Mouse (Mus musculus): ENCODE measurements at regions not wholly inside any gene's neighbourhood (a gene's known extent, or its start where the extent isn't known, plus 50 kb on each side); places are given as distances from the start of the nearest gene placed in this dataset.

- Histone ChIP-seq H3K27me3 (ENCODE audit: control insufficient read depth, insufficient read depth, low read length) (no peaks in the 10 kb centered on the region), H3K36me3 (ENCODE audit: control insufficient read depth, insufficient read depth, low read length) (no peaks in the 10 kb centered on the region), H3K4me1 (replicated peaks; ENCODE audit: control insufficient read depth, insufficient read depth, low read length) (no peaks in the 10 kb centered on the region), H3K4me3 (ENCODE audit: control insufficient read depth, insufficient read depth, low read length) (no peak overlapping the region), H3K27ac (ENCODE audit: control insufficient read depth, insufficient read depth, low read length) (no peak overlapping the region)
- DNase-seq = no peak
- 96% methylated on average over 6 of the region's 6 CpGs for WGBS
- no peak for TF ChIP-seq POLR2A (IDR thresholded peaks at IDR 0.05; ENCODE audit: control insufficient read depth, extremely low read depth, insufficient read depth, low read length, poor library complexity)
- TF ChIP-seq CTCF (IDR thresholded peaks at IDR 0.05; ENCODE audit: borderline replicate concordance, control insufficient read depth, extremely low read depth, insufficient read depth, low read length, poor library complexity) = no peak
Observed at GRCm38 (mm10) chr14:61862931-61863330, 255.7 kb downstream of the Kcnrg start.

GRCm38 (mm10) chr14:61863475-61863874 is 256.2 kb downstream of the Kcnrg start:
- H3K27me3 ChIP-seq (ENCODE audit: control insufficient read depth, insufficient read depth, low read length) = no peaks in the 10 kb centered on the region
- H3K27ac ChIP-seq (ENCODE audit: control insufficient read depth, insufficient read depth, low read length) = no peak overlapping the region
- DNase-seq = no peak
- no peaks in the 10 kb centered on the region for H3K36me3 ChIP-seq (ENCODE audit: control insufficient read depth, insufficient read depth, low read length)
- 53% methylated on average over 2 of the region's 2 CpGs for WGBS
- no peak overlapping the region for H3K4me3 ChIP-seq (ENCODE audit: control insufficient read depth, insufficient read depth, low read length)
- no peaks in the 10 kb centered on the region for H3K4me1 ChIP-seq (replicated peaks; ENCODE audit: control insufficient read depth, insufficient read depth, low read length)
- TF ChIP-seq POLR2A (IDR thresholded peaks at IDR 0.05; ENCODE audit: control insufficient read depth, extremely low read depth, insufficient read depth, low read length, poor library complexity) (no peak), CTCF (IDR thresholded peaks at IDR 0.05; ENCODE audit: borderline replicate concordance, control insufficient read depth, extremely low read depth, insufficient read depth, low read length, poor library complexity) (no peak)

GRCm38 (mm10) chr14:61866532-61867268 is 259.4 kb downstream of the Kcnrg start:
- H3K36me3 ChIP-seq (ENCODE audit: control insufficient read depth, insufficient read depth, low read length) = no peaks in the 10 kb centered on the region
- no peaks in the 10 kb centered on the region for H3K4me1 ChIP-seq (replicated peaks; ENCODE audit: control insufficient read depth, insufficient read depth, low read length)
- 79% methylated on average over 3 of the region's 3 CpGs for WGBS
- no peaks in the 10 kb centered on the region for H3K27me3 ChIP-seq (ENCODE audit: control insufficient read depth, insufficient read depth, low read length)
- H3K4me3 ChIP-seq (ENCODE audit: control insufficient read depth, insufficient read depth, low read length) = no peak overlapping the region
- no peak for TF ChIP-seq POLR2A (IDR thresholded peaks at IDR 0.05; ENCODE audit: control insufficient read depth, extremely low read depth, insufficient read depth, low read length, poor library complexity)
- no peak for TF ChIP-seq CTCF (IDR thresholded peaks at IDR 0.05; ENCODE audit: borderline replicate concordance, control insufficient read depth, extremely low read depth, insufficient read depth, low read length, poor library complexity)
- no peak for DNase-seq
- no peak overlapping the region for H3K27ac ChIP-seq (ENCODE audit: control insufficient read depth, insufficient read depth, low read length)

GRCm38 (mm10) chr14:61874206-61874605 is 266.9 kb downstream of the Kcnrg start:
- no peaks in the 10 kb centered on the region for H3K4me1 ChIP-seq (replicated peaks; ENCODE audit: control insufficient read depth, insufficient read depth, low read length)

GRCm38 (mm10) chr14:61879416-61879815 is 272.2 kb downstream of the Kcnrg start:
- 86% methylated on average over 2 of the region's 2 CpGs for WGBS

More at GRCm38 (mm10) chr14:61874206-61874605, 266.9 kb downstream of the Kcnrg start:
- Histone ChIP-seq H3K36me3 (ENCODE audit: control insufficient read depth, insufficient read depth, low read length) (no peaks in the 10 kb centered on the region), H3K4me3 (ENCODE audit: control insufficient read depth, insufficient read depth, low read length) (no peak overlapping the region), H3K27ac (ENCODE audit: control insufficient read depth, insufficient read depth, low read length) (no peak overlapping the region), H3K27me3 (ENCODE audit: control insufficient read depth, insufficient read depth, low read length) (no peaks in the 10 kb centered on the region)
- no peak for DNase-seq
- TF ChIP-seq POLR2A (IDR thresholded peaks at IDR 0.05; ENCODE audit: control insufficient read depth, extremely low read depth, insufficient read depth, low read length, poor library complexity) (no peak), CTCF (IDR thresholded peaks at IDR 0.05; ENCODE audit: borderline replicate concordance, control insufficient read depth, extremely low read depth, insufficient read depth, low read length, poor library complexity) (no peak)

GRCm38 (mm10) chr14:61880514-61881259 is 273.4 kb downstream of the Kcnrg start:
- DNase-seq = no peak

More at GRCm38 (mm10) chr14:61879416-61879815, 272.2 kb downstream of the Kcnrg start:
- H3K36me3 ChIP-seq (ENCODE audit: control insufficient read depth, insufficient read depth, low read length) = no peaks in the 10 kb centered on the region
- no peaks in the 10 kb centered on the region for H3K27me3 ChIP-seq (ENCODE audit: control insufficient read depth, insufficient read depth, low read length)
- H3K4me3 ChIP-seq (ENCODE audit: control insufficient read depth, insufficient read depth, low read length) = no peak overlapping the region
- no peak overlapping the region for H3K27ac ChIP-seq (ENCODE audit: control insufficient read depth, insufficient read depth, low read length)
- no peak for TF ChIP-seq POLR2A (IDR thresholded peaks at IDR 0.05; ENCODE audit: control insufficient read depth, extremely low read depth, insufficient read depth, low read length, poor library complexity)
- no peak for TF ChIP-seq CTCF (IDR thresholded peaks at IDR 0.05; ENCODE audit: borderline replicate concordance, control insufficient read depth, extremely low read depth, insufficient read depth, low read length, poor library complexity)
- DNase-seq = no peak
- no peaks in the 10 kb centered on the region for H3K4me1 ChIP-seq (replicated peaks; ENCODE audit: control insufficient read depth, insufficient read depth, low read length)

More at GRCm38 (mm10) chr14:61880514-61881259, 273.4 kb downstream of the Kcnrg start:
- Histone ChIP-seq H3K4me1 (replicated peaks; ENCODE audit: control insufficient read depth, insufficient read depth, low read length) (no peaks in the 10 kb centered on the region), H3K27ac (ENCODE audit: control insufficient read depth, insufficient read depth, low read length) (no peak overlapping the region), H3K27me3 (ENCODE audit: control insufficient read depth, insufficient read depth, low read length) (no peaks in the 10 kb centered on the region), H3K36me3 (ENCODE audit: control insufficient read depth, insufficient read depth, low read length) (no peaks in the 10 kb centered on the region), H3K4me3 (ENCODE audit: control insufficient read depth, insufficient read depth, low read length) (no peak overlapping the region)
- WGBS = 90% methylated on average over 9 of the region's 9 CpGs
- TF ChIP-seq CTCF (IDR thresholded peaks at IDR 0.05; ENCODE audit: borderline replicate concordance, control insufficient read depth, extremely low read depth, insufficient read depth, low read length, poor library complexity) (no peak), POLR2A (IDR thresholded peaks at IDR 0.05; ENCODE audit: control insufficient read depth, extremely low read depth, insufficient read depth, low read length, poor library complexity) (no peak)

All from thymus, adult 2 months (tissue).